Mouse (Mus musculus): ENCODE results near the gene Kdm4c.
"Not testable (repeated sequence)": the region's sequence is repeated elsewhere in the genome, so short reads cannot be mapped to it uniquely, and the experiment has no call there.

Kdm4c gene

GRCm38 (mm10) chr4:74311135-74311534, 68.8 kb downstream of the Kdm4c start:
- DNase-seq (ENCODE audit: low spot score in 2 of 2): no peak

- no peak for DNase-seq (ENCODE audit: low spot score in 2 of 2)
These were observed 70.6 kb downstream of the Kdm4c start for GRCm38 (mm10) chr4:74312858-74313257.

- DNase-seq (ENCODE audit: low spot score in 2 of 2): no peak
These were observed 73.1 kb downstream of the Kdm4c start for GRCm38 (mm10) chr4:74315388-74315787.

- DNase-seq (ENCODE audit: low spot score in 2 of 2): no peak
These were observed 77.0 kb downstream of the Kdm4c start for GRCm38 (mm10) chr4:74319313-74319712.

GRCm38 (mm10) chr4:74357479-74357878, 115.2 kb downstream of the Kdm4c start:
- DNase-seq (ENCODE audit: low spot score in 2 of 2): no peak

GRCm38 (mm10) chr4:74360274-74360673, 118.0 kb downstream of the Kdm4c start:
- no peak for DNase-seq (ENCODE audit: low spot score in 2 of 2)

- DNase-seq (ENCODE audit: low spot score in 2 of 2): no peak
These were observed 144.3 kb downstream of the Kdm4c start for GRCm38 (mm10) chr4:74386583-74386982.

- DNase-seq (ENCODE audit: low spot score in 2 of 2): no peak
These were observed 150.9 kb downstream of the Kdm4c start for GRCm38 (mm10) chr4:74393162-74393561.

- no peak for DNase-seq (ENCODE audit: low spot score in 2 of 2)
These were observed 154.3 kb downstream of the Kdm4c start for GRCm38 (mm10) chr4:74396562-74396961.

GRCm38 (mm10) chr4:74401617-74402313, 159.5 kb downstream of the Kdm4c start:
- DNase-seq (ENCODE audit: low spot score in 2 of 2): not testable (repeated sequence)

- DNase-seq (ENCODE audit: low spot score in 2 of 2): no peak
These were observed 166.4 kb downstream of the Kdm4c start for GRCm38 (mm10) chr4:74408731-74409130.

GRCm38 (mm10) chr4:74419794-74420193, 177.5 kb downstream of the Kdm4c start:
- no peak for DNase-seq (ENCODE audit: low spot score in 2 of 2)

Measured in spleen, postnatal 10 days (tissue).